Mouse (Mus musculus) lung, postnatal 0 days (tissue): Measurements from ENCODE around the gene Esrrg.

Source experiments
- CTCF ChIP-seq: IDR thresholded peaks from 2 replicates; pipeline ENCODE4 v1.5.1; 2016; ENCODE audit warnings: antibody characterized with exemption, mild to moderate bottlenecking
- EP300 ChIP-seq: IDR thresholded peaks from 2 replicates; pipeline ENCODE4 v1.6.1; 2016; ENCODE audit warnings: antibody characterized with exemption, mild to moderate bottlenecking, control low read depth

- TF ChIP-seq CTCF (no peak), EP300 (no peak)
Measured at GRCm38 (mm10) chr1:188008476-188008875, 399.9 kb downstream of the Esrrg start.
